Comparison of ENCODE assay signal across 12 mouse cellular contexts in the genomic region with DNA sequence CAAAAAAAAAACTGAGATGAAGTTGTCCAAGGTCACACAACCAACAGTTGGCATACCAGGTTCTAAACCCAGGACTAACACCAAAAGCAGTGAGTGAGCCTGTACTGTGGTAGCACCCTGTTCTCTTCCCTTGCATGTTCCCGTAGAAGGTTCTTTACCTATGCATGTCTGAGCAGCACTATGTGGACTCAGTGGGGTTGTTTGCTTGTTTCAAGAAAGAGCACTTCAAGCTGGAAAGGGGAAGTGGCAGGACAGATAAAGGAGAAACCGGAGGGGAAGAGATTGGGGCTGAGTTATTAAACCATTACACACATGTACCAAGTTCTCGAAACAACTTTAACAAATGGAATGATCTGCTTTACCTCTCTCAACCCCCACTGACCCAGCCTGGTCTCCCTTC.
"Had no signal": no experiment of that assay in that cellular context is flagged by ENCODE, and none has a peak within 500 bp of the region (broad histone marks: within the 10 kb centered on the region; RNA-seq: fewer than 3 reads in every experiment).

No protein-coding gene starts in this region.

- H3K9ac ChIP-seq: kidney, embryonic 15.5 days; limb, embryonic 15.5 days; liver, embryonic 12.5 days; lung, embryonic 14.5 days; midbrain, embryonic 12.5 days had no signal

- H3K27me3 ChIP-seq: kidney, embryonic 15.5 days; limb, embryonic 15.5 days; liver, embryonic 12.5 days; megakaryocyte, embryonic 14.5 days; midbrain, embryonic 12.5 days had no signal

- H3K9me3 ChIP-seq: kidney, embryonic 15.5 days; limb, embryonic 15.5 days; liver, embryonic 12.5 days; megakaryocyte, embryonic 14.5 days; midbrain, embryonic 12.5 days had no signal

- H3K4me2 ChIP-seq: kidney, embryonic 15.5 days; limb, embryonic 15.5 days; liver, embryonic 12.5 days; lung, embryonic 14.5 days; midbrain, embryonic 12.5 days had no signal

- ATAC-seq: liver, embryonic 12.5 days; midbrain, embryonic 16.5 days had no signal

- H3K27ac ChIP-seq: kidney, embryonic 15.5 days; limb, embryonic 15.5 days; liver, embryonic 12.5 days; midbrain, embryonic 12.5 days had no signal

- H3K4me3 ChIP-seq: kidney, embryonic 15.5 days; limb, embryonic 15.5 days; liver, embryonic 12.5 days; megakaryocyte, embryonic 14.5 days; midbrain, embryonic 12.5 days had no signal

- H3K4me1 ChIP-seq: kidney, embryonic 15.5 days; limb, embryonic 15.5 days; midbrain, embryonic 12.5 days had no signal

- DNase-seq: kidney, adult 18-20 months; left cerebral cortex, postnatal 4 days; lung, postnatal 4 days; right cerebral cortex, postnatal 14 days; thymus, postnatal 4 days had no signal
